Mouse (Mus musculus) ovary, postnatal 14 days (tissue): ENCODE measurements around the gene Myf6.

ENCODE experiments used
- DNase-seq: peaks from one replicate; pipeline ENCODE4 v3.0.0; 2022; ENCODE audit warnings: low spot score

Myf6 gene

GRCm38 (mm10) chr10:107494568-107494967, at the start of gene Myf6:
Myf6 (minus strand) TSS chr10:107494737.
- DNase-seq, result no peak

- DNase-seq, result no peak
These were observed 48.5 kb upstream of the Myf6 start for GRCm38 (mm10) chr10:107543026-107543425.

- DNase-seq, result no peak
These were observed 34.2 kb upstream of the Myf6 start for GRCm38 (mm10) chr10:107528758-107529157.

GRCm38 (mm10) chr10:107519216-107519615, 24.7 kb upstream of the Myf6 start:
- DNase-seq, result no peak

GRCm38 (mm10) chr10:107516641-107517040, 22.1 kb upstream of the Myf6 start:
- DNase-seq, result no peak

- no peak for DNase-seq
These were observed 20.2 kb upstream of the Myf6 start for GRCm38 (mm10) chr10:107514735-107515134.

- DNase-seq, result no peak
These were observed 11.9 kb upstream of the Myf6 start for GRCm38 (mm10) chr10:107506397-107506796.

GRCm38 (mm10) chr10:107503430-107503829, 8.9 kb upstream of the Myf6 start:
- DNase-seq, result no peak

- no peak for DNase-seq
These were observed 7.7 kb upstream of the Myf6 start for GRCm38 (mm10) chr10:107502193-107502592.

GRCm38 (mm10) chr10:107499656-107500055, 5.1 kb upstream of the Myf6 start:
- no peak for DNase-seq

GRCm38 (mm10) chr10:107496402-107496801, 1.9 kb upstream of the Myf6 start:
- no peak for DNase-seq

- DNase-seq, result no peak
These were observed 710 bp downstream of the Myf6 start for GRCm38 (mm10) chr10:107493580-107494474.

GRCm38 (mm10) chr10:107492867-107493579, 1.5 kb downstream of the Myf6 start:
- DNase-seq, result no peak

GRCm38 (mm10) chr10:107488654-107489315, 5.8 kb downstream of the Myf6 start:
- no peak for DNase-seq

- DNase-seq, result no peak
These were observed 7.8 kb downstream of the Myf6 start for GRCm38 (mm10) chr10:107486770-107487169.

- DNase-seq, result no peak
These were observed 8.7 kb downstream of the Myf6 start, which contains the start of gene Myf5 for GRCm38 (mm10) chr10:107485870-107486269. Myf5 (minus strand) TSS chr10:107486134.

- DNase-seq, result no peak
These were observed 10.5 kb downstream of the Myf6 start for GRCm38 (mm10) chr10:107484050-107484449.

- DNase-seq, result no peak
These were observed 21.0 kb downstream of the Myf6 start for GRCm38 (mm10) chr10:107473497-107473896.

GRCm38 (mm10) chr10:107471712-107472111, 22.8 kb downstream of the Myf6 start:
- no peak for DNase-seq

GRCm38 (mm10) chr10:107467819-107468218, 26.7 kb downstream of the Myf6 start:
- no peak for DNase-seq

- no peak for DNase-seq
These were observed 44.8 kb downstream of the Myf6 start for GRCm38 (mm10) chr10:107449496-107450330.
